Mouse (Mus musculus) lung, postnatal 14 days (tissue): ENCODE measurements around the gene Crebzf.
A peak's percentile ranks its signal among the peaks of the same experiment; 100 is the strongest.

Experiments used
- DNase-seq: peaks from one replicate; pipeline ENCODE4 v3.0.0; 2021

Crebzf gene

DNA sequence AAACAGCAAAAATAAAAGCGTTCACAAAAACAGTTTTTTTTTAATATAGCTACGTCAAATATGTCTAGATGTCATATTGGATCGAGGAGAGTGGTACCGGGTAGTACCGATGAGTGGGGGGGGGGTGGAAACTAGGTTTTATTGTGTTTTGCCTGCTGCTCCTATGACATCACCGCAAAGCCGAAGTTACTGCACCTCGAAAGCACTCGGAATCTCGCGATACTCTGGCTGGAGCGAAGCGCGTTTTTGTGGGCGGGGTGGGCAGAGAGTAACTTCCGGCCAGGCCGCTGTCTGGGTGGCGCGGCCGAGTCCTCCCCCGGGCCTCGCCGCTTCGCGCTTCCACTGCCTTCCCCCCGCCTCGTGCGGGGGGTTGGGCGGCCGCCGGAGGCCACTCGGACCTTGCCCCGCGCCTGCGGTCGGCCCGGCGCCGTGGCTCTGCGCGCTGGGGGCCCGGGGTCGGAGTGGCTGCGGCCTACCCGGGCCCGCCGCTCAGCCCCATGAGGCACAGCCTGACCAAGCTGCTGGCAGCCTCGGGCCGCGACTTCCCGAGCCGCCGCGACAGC is at the start of gene Crebzf:
TSS of gene Crebzf (plus strand) at position 212 of the 563 bp plus-strand sequence.
- DNase-seq: peak; percentile 97

DNA sequence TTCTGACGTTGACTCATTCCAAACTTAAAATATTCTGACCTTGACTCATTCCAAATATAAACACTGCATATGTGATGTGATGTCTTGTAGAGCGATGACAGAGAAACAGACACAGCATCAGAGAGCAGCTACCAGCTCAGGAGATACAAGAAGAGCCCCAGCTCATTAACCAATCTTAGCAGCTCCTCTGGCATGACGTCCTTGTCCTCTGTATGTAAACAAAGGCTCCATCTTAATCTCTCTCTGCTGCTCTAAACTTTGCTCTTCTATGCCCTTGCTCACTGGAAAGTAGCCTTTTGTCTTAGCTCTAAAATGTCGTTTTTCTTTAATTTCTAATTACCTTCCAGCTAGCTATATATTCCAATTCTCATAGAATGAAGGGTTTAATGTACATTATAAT is 47.5 kb upstream of the Crebzf start:
- DNase-seq: no peak

DNA sequence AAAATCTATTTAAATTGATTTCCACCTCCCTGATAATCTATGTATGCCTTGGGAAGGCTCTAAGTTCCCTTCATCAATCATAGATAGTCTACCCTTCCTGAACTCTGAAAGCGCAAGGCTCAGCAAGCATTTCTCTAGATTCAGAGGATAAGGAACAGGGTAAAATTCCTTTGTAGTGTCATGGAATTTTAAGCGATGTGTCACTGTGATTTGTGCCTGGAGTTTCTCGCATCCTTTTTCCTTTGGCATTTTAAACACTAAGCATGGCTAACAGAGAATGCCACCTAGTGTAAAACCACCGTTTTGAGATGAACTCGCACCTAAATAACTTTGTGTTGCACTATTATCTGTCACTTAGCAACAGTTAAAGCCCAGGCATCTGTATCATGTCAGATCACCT is 46.6 kb upstream of the Crebzf start:
- no peak for DNase-seq

DNA sequence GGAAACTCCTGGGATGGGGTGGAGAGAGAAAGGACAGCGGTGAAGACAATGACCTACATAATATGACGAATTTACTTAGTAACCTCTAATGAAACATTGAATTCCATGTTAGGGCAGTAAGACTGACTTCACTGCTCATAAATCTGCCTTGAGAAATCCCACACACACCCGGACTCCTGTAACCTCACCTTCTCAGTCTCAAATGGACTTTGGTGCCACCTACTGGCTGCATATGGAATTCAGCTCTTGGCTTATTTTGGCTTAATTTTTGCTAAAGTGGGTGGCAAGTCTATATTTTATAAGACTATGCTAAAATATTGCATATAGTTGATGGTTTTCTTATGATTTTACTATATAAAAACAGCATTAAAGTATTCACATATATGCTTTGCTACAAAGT is 32.6 kb upstream of the Crebzf start:
- DNase-seq: peak; percentile 78

DNA sequence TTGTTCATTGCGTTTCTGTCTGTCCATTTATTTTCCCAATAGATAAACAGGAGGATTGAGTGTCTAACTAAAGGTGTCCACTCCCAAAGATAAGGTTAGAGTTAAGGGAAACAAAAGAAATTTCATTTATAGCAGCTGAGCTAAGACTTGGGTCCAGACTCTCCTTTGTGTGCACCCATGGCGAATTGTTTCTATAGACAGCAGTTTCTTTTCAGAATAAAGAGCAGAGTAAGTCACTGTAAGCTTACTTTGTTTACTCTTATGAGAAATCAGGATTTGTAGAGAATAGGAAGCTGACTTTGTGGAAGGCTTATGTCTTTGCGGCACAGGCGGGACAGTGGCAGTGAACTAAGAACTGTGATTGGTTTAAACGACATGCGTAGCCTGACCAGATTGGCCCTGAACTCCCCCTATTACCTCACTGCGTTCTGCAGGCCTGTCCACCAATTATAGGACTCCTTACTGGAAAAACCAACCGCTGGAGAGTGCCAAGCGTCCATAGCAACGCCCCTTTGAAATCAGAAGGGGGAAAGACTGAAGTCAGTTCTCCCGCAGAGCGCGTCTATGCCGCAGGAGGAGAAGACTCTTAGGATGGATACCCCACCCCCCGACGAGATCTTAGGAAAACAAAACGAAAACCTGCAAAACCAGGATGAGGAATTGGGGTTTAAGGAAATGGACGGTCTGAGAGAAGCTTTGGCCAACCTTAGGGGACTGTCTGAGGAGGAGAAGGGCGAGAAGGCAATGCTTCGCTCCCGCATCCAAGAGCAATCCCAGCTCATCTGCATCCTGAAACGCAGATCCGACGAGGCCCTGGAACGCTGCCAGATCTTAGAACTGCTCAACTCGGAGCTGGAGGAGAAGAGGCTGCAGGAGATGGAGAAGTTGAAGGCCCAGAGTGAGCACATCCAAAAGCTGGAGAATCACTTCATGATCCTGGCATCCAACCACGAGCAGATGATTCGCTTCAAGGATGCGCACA is 16.2 kb upstream of the Crebzf start, which contains the start of gene Ccdc89:
TSS of gene Ccdc89 (plus strand) at position 558 of the 982 bp plus-strand sequence.
- peak; percentile 82 for DNase-seq

DNA sequence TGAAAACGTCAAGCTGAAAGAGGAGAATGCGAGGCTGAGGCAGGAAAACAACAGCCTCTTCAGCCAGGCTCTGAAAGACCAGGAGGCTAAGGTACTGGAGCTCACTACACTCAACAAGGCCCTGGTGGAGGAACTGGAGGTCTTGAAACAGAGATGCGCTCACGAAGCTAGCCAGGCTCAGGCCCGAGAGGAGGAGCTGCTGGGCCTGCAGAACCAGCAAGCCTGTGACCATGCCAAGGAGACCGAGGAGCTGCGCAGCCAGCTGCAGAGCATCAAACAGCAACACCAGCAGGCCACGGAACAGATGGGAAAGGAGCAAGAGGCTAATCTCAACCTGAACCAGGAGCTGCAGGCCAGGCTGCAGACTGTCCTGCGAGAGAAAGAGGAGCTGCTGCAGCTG is 15.5 kb upstream of the Crebzf start:
- DNase-seq: no peak

DNA sequence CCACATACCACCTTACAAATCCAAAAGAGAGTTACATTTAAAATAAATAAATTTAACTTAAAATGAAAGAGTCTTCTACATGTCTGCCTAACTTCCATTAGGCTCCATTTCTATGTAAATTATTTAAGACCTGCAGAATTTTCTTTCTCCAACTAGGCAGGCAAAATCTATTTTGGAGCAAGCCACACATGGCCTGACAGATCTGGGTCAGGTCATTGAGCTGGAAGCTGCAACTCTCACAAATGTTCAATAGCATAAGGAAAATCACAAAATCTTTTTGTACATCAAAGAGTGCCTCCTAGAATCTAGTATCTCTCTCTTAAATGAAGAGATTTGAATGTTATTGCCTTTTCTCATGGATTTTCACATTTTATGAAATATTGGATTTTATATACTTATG is 10.3 kb upstream of the Crebzf start:
- no peak for DNase-seq

DNA sequence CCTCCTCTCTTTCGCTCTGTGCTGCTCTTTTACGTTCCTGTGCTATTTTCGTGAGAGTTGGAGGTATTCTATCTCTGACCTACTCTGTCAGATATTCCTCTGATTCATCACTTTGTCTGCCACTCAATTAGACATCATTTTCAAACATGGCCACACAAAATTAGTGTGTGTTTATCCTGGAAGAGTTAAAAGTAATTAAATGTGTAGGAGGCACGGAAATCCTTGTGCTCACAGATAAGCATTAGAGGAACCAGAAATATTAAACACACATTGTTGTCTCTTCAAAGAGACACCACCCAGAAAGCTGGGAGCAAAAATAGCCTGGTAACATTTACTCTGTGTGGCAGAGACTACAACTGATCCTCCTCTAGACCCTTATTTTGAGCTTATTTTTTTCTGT is 2.5 kb upstream of the Crebzf start:
- no peak for DNase-seq

DNA sequence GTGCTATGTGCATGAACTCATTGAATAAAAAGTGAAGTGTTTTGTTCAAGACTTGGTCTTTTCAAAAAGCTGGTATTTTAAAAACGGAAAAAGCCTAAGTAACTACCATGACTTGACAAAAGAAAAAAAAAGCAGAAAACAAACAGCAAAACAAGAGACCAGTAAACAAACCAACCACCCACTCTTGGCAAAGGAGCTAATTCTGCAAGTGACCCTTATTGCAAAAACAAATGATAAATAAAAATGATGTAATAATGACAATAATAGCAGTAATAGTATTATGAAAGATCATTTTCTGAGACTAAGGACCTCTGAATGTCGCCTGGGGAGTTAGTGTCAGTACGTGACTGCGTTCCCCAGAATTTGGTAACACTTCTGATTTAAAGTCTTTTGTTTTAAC is 459 bp upstream of the Crebzf start:
- no peak for DNase-seq

DNA sequence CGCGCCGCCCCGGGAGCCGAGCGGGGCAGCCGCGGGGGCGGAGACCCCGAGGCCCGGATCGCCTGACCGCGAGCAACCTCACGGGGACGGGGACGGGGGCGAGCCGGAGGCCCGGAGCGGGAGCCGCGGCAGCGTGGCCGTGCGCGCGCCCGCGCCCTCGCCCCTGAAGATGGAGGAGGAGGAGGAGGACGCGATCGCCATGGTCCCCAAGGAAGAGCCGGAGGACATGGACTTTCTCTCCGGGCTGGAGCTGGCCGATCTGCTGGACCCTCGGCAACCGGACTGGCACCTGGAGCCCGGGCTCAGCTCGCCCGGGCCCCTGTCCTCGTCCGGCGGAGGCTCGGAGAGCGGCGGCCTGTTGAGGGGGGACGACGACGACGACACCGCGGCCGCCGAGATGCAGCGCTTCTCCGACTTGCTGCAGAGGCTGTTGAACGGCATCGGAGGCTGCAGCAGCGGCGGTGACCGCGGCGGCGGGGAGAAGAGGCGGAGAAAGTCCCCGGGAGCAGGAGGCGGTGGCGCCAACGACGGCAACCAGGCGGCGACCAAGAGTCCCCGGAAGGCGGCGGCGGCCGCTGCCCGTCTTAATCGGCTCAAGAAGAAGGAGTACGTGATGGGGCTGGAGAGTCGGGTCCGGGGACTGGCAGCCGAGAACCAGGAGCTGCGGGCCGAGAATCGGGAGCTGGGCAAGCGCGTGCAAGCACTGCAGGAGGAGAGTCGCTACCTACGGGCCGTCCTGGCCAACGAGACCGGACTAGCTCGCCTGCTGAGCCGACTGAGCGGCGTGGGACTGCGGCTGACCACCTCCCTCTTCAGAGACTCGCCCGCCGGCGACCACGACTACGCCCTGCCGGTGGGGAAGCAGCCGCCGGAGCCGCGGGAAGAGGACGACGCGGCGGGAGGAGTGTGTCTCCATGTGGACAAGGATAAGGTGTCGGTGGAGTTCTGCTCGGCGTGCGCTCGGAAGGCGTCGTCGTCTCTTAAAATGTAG is 867 bp downstream of the Crebzf start:
- DNase-seq: peak; percentile 74

DNA sequence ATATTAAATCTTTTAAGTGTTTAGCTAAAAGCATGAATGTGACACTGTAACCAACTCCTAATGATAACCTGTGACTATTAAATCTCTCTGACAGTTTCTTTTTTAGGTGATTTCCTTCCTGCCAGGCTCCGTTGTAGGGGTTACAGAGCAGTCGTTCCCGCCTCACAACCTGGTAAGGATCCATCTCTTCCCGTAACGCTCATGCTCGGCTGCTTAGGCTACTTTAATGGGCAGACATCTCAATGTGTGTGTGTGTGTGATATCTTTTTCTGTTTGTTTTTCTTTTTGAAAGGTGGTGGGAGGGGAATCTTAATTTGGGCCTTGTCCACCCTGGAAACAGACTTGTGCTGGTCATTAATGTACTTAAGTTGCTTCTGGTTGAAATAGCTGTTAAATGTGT is 1.7 kb downstream of the Crebzf start:
- DNase-seq: no peak

DNA sequence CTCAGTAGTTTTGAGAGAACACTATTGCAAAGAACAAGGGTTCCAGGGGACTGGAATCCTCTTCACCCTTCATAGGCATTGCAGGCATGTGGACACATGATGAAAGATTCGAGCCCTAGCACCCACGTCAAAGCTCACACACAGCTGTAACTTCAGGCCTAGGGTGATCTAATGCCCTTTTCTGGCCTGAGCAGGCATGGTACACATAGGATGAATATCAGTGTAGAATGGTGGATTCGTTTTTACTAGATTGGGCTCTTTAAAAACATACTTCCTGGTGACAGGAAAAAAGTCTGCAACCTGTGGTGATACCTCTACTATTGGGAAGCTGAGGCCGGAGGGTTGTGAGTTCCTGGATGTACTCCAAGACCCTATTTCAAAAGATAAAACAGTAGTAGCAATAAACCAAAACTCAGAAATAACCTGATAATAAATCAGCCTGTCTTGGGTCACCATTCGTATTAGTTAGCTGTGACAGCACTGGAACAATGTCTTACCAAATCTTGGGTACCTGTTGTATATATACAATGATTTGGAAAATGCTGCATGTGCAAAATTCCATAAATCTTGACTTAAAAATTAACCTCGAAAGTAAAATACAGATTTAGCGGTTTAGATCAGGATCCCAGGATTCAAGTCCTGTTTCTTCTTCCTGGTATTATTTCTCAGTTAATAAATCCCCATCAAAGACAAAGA is 13.8 kb downstream of the Crebzf start:
- DNase-seq: no peak

DNA sequence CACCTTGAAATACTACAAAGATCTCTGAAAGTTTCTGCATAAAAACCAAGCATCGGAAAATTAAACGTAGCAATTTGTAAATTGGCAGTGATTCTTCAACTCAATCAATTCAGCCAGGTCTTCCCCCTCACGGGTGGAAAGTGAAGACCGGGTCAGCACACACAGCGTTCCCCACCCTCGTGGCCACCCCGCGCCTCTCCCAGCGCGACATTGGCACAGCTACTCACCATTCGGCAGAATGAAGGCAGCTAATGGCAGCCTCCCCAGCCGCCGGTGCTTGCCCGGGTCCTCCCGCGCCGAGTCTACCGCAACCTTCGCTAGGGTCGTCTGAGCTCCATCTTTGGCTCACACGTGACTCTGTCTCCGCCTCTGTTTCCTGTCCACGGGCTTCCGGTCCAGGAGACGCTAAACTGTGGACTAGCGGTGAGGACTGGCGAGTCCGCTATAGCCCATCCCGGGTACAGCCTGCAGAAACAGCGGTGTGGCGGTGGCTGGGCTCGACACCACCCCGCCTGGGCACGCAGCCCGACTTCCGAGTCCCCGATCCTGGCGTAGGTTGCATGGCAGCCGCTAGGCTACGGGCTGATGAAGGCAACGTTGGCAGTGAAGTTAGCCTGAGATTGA is 14.4 kb downstream of the Crebzf start, which contains the start of gene Tmem126a:
TSS of gene Tmem126a (minus strand) at position 385 of the 624 bp plus-strand sequence.
- DNase-seq: peak; percentile 81

DNA sequence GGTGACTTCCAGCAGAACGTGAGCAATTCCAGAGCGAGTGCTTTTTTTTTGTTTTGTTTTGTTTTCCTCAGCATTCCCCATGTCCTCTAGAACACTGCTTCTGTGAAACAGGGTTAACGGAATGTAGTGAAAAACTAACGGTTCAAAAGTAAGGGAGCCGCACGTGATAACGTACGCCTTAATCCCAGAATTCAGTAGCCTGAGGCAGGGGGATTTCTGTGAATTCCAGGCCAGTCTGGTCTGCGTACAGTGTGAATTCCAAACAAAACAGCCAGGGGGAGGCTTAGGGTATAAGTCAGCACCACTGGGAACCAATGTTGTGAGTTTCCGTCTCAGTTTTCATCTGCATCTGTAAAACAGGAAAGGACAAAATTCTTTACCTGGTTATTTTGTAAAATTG is 15.0 kb downstream of the Crebzf start:
- no peak for DNase-seq

DNA sequence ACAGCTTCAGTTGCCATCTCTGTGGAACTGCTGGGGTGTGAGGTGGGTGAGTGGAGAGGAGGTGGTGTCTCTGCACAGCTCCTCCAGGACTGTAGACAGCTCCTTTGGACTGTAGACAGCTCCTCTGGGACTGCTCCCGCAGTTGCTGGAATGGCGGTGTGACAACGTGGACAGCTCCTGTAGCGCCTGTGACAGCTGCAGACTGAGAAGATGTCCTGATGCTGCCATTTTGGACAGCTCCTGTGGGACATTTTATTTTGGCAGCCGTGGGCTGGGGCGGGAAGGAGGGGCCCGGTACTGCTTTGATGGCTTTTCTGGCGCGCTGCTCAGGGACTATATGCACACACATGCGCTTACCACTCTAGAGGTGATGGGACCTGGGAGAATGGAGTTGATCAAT is 17.8 kb downstream of the Crebzf start:
- DNase-seq: no peak

DNA sequence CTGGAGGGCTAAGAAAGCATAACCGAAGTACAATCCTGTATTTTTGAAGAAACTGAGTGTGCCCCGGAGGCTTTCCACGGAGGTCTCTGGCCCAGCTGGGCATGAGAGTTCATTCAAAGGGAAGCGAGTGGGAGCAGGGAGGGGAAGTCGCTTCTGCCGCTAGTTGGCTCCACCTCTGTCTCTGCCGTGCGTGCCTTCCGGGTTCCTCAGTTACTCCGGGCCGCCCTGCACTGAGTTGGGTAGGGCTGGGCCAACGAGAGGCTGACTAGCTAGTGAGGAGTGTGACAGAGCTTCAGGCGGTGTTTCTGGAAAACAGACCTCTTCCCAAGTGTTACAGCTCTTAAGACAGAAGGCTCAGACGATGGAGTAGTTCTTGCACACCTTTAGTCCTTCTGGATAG is 18.4 kb downstream of the Crebzf start:
- DNase-seq: peak; percentile 49

DNA sequence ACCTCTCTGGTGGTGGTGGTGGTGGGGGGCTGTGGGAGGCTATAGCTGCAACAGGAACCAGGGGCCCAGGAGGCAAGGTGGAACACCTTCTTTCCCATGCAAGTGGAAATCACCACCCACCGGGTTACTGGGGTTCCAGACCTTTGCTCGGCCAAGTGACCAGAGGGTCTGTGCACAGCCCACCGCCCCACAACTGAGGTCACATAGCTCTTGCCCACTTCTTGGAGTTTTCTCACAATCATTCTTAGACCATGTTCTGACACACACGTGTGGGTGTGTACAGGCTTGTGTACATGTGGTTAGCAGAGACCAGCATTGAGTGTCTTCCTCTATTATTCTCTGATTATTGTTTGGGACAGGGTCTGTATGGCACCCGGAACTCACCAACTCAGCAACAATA is 18.9 kb downstream of the Crebzf start:
- DNase-seq: no peak

DNA sequence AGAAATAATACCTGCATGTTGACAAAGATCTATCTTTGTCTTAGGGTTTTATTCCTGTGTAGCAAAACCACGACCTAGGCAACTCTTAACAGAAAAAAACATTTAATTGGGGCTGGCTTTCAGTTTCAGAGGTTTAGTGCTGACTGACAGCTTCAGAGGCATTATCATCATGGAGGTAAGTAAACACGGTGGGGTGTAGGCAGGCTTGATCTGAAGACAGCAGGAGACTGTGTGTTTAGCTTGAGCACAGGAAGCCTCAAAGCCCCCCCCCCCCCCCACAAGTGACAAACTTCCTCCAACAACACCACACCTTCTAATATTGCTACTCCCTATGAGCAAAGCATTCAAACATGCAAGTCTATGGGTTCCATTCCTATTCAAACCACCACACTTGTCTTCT is 31.0 kb downstream of the Crebzf start:
- DNase-seq: no peak

DNA sequence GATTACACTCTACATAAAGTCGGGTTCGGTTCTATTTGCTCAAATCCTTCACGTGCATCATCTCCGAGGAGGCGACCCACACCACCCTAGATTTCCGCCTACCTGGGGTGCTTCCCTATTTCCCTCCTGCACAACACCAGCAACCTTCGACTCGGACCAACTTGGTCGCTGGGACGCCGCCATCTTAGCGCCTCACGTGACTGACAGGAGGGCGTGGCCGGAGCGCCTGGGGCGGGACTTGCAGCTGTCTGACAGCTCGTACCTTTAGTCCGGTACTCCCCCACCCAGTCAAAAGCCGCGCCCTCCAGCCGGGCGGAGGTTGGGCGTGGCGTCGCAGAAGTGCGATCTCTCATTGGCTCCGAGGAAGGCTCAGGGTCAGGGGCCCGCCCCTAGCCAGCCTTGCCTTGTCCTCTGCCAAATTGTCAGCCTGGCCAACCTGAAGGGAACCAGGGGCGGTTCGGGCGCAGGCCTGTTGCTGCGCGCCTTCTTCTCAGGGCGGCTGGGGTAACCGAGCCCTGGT is 33.3 kb downstream of the Crebzf start, which contains the start of gene Tmem126b:
TSS of gene Tmem126b (minus strand) at position 209 of the 520 bp plus-strand sequence.
- peak; percentile 98 for DNase-seq

DNA sequence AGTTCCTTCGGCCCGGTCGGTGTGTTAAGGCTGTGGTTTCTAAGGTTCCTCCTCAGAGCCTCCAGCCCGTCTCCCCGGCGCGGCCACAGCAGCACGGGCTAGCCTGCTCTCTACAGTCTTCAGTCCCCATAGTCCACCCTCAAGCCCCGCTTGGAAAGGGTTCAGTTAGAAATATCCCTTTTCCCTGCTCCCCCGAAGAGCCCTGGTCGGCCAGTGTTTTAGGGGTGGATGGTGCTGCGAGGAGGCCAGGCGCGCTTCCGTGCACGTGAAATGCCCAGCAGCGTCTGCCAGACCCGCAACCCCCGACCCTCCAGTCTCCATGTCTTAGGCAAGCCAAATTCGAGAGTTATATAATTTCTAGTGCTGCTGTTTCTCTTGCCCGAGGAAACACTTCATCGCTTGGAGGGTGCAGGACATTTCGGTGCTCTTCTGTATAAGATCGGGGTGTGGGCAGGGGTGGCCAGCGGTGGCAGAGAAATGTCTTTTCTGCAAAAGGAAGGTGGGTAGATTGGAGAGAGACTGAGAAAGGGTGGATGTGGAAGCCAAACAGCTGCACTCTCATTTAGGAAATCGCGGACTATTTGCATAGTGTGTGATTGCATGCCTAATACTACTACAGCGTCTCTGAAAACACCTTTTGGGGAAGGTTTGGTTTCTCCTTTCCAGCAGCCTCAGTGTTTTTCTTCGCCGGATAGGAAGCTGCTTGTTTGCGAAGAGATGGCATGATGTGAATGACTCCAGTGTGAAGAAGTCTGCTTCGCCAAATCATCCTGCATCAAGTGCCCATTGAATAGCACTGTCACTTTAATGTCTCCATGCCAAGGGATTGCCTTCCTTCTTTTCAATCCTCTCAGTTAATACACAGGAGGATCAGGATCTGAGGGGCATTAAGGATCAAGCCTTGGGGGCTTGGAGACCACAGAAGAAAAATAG is 34.0 kb downstream of the Crebzf start, which contains the start of gene Dlg2:
TSS of gene Dlg2 (plus strand) at position 360 of the 933 bp plus-strand sequence.
- peak; percentile 9 for DNase-seq
